Mouse (Mus musculus) hindbrain, embryonic 14.5 days (tissue): ENCODE data around the gene Pycr1. TPM values are rescaled to one million over a fixed set of nuclear protein-coding genes. Genes with fewer than 3 reads are reported as not detected.
A peak's percentile ranks its signal among the peaks of the same experiment; 100 is the strongest.
"Not testable (repeated sequence)": the region's sequence is repeated elsewhere in the genome, so short reads cannot be mapped to it uniquely, and the experiment has no call there.

ENCODE experiments used
- ATAC-seq: fragments of 200-750 bp; cut with Nextera tagmentation; 2 replicates; pipeline ENCODE4 v1.8.0; 2017; ENCODE audit warnings: moderate number of reproducible peaks, mild to moderate bottlenecking, moderate TSS enrichment, moderate library complexity; ENCODE audit not compliant: low FRiP score
- DNase-seq: peaks from one replicate; pipeline ENCODE4 v3.0.0-alpha.2; 2015; ENCODE audit warnings: low spot score
- H3K27ac ChIP-seq: fragments of 300-500 bp; sonication (generic); 2 replicates; pipeline ENCODE4 v1.5.1; 2014; ENCODE audit warnings: mild to moderate bottlenecking, moderate library complexity
- H3K27me3 ChIP-seq: fragments of 300-500 bp; sonication (generic); 2 replicates; pipeline ENCODE4 v1.6.1; 2014; ENCODE audit warnings: mild to moderate bottlenecking, low read length, mixed read lengths; ENCODE audit not compliant: control insufficient read depth, insufficient read depth
- H3K36me3 ChIP-seq: fragments of 300-500 bp; sonication (generic); replicated peaks from 2 replicates; pipeline ENCODE4 v1.6.1; 2014; ENCODE audit not compliant: control insufficient read depth, insufficient read depth
- H3K4me1 ChIP-seq: fragments of 300-500 bp; sonication (generic); replicated peaks from 2 replicates; pipeline ENCODE4 v1.6.1; 2014; ENCODE audit warnings: antibody characterized with exemption, low read length, mixed read lengths; ENCODE audit not compliant: control insufficient read depth, insufficient read depth
- H3K4me2 ChIP-seq: fragments of 300-500 bp; sonication (generic); replicated peaks from 2 replicates; pipeline ENCODE4 v1.6.1; 2014; ENCODE audit warnings: mild to moderate bottlenecking, moderate library complexity
- H3K4me3 ChIP-seq: fragments of 300-500 bp; sonication (generic); replicated peaks from 2 replicates; pipeline ENCODE4 v1.5.1; 2014; ENCODE audit warnings: mild to moderate bottlenecking, low read length
- H3K9ac ChIP-seq: fragments of 300-500 bp; sonication (generic); 2 replicates; pipeline ENCODE4 v1.6.1; 2014
- H3K9me3 ChIP-seq: fragments of 300-500 bp; sonication (generic); 2 replicates; pipeline ENCODE4 v1.6.1; 2016; ENCODE audit warnings: low read length; ENCODE audit not compliant: control insufficient read depth
- WGBS: fragments of 180-500 bp; shearing (Covaris S2); extraction: QIAGEN DNeasy Blood & Tissue Kit; methylation state at CpG from one replicate; pipeline ENCODE4 v1.1.7; 2014; 5-methylcytosine and 5-hydroxymethylcytosine counted together
- polyA plus RNA-seq: library from polyadenylated mRNA; unstranded; fragments of >200 nt; fragmentation: Nextera tagmentation; extraction: Ambion mirVana; gene quantifications from 2 replicates; pipeline ENCODE4 v1.2.1, GENCODE M21; 2014

The Pycr1 gene
- polyA plus RNA-seq, 1 experiment from 2014 or later = 16.8 TPM

GRCm38 (mm10) chr11:120676951-120677350 is 33.4 kb upstream of the Pycr1 start:
- H3K9ac ChIP-seq = no peak overlapping the region
- WGBS = 97% methylated on average over 4 of the region's 4 CpGs

DNA sequence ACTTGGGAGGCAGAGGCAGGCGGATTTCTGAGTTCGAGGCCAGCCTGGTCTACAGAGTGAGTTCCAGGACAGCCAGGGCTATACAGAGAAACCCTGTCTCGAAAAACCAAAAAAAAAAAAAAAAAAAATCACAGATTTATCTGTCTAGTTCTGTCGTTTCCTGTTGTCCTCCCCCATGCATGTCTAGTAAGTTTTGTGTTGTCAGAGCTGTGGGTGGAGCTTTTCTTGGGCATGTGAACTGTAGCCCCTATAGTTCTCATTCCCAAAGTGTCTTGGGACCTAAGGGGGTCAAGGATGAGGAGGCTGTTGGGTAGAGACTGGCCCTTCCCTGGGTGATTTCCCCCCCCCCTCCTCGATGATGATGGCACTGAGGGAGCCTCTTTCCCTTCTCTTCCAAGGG is 32.3 kb upstream of the Pycr1 start:
- not testable (repeated sequence) for H3K9ac ChIP-seq, ATAC-seq, DNase-seq, H3K4me3 ChIP-seq, H3K9me3 ChIP-seq, H3K27me3 ChIP-seq, H3K27ac ChIP-seq, H3K4me2 ChIP-seq
- peaks cover 35% of the 10 kb centered on the region for H3K36me3 ChIP-seq
- WGBS = 91% methylated on average over 3 of the region's 5 CpGs
- peaks cover 12% of the 10 kb centered on the region for H3K4me1 ChIP-seq

More at GRCm38 (mm10) chr11:120676951-120677350, 33.4 kb upstream of the Pycr1 start:
- Histone ChIP-seq H3K4me2 (no peak overlapping the region), H3K9me3 (no peaks in the 10 kb centered on the region), H3K27me3 (no peaks in the 10 kb centered on the region), H3K4me3 (no peak overlapping the region), H3K27ac (no peak overlapping the region), H3K36me3 (peaks cover 42% of the 10 kb centered on the region), H3K4me1 (peaks cover 12% of the 10 kb centered on the region)
- ATAC-seq (no peak), DNase-seq (no peak)

GRCm38 (mm10) chr11:120673594-120674122 is 30.1 kb upstream of the Pycr1 start:
- peak overlapping the region; percentile 90 for H3K27ac ChIP-seq
- peak overlapping the region; percentile 74 for H3K9ac ChIP-seq
- ATAC-seq (peak; percentile 3; the same call in 1 of the 2 replicates), DNase-seq (no peak)
- H3K4me3 ChIP-seq = peak overlapping the region; percentile 64
- peak overlapping the region; percentile 76 for H3K4me2 ChIP-seq
- H3K27me3 ChIP-seq = no peaks in the 10 kb centered on the region
- WGBS = 36% methylated on average over 12 of the region's 12 CpGs
- H3K9me3 ChIP-seq = no peaks in the 10 kb centered on the region
- H3K36me3 ChIP-seq = peaks cover 13% of the 10 kb centered on the region
- peaks cover 12% of the 10 kb centered on the region for H3K4me1 ChIP-seq

- Histone ChIP-seq H3K9ac (peak within 1 kb of the TSS; percentile 74), H3K4me3 (peak within 1 kb of the TSS; percentile 64), H3K27me3 (no peaks in the 10 kb centered on the region), H3K4me2 (peak within 1 kb of the TSS; percentile 76), H3K4me1 (peaks cover 12% of the 10 kb centered on the region), H3K9me3 (no peaks in the 10 kb centered on the region), H3K27ac (peak within 1 kb of the TSS; percentile 90), H3K36me3 (peaks cover 6% of the 10 kb centered on the region)
- peak; percentile 98 for ATAC-seq
- WGBS = 1% methylated on average over 77 of the region's 83 CpGs
- peak; percentile 96 for DNase-seq
Measured at GRCm38 (mm10) chr11:120672687-120673593, 29.4 kb upstream of the Pycr1 start, which contains the start of gene Aspscr1. Gene Aspscr1, plus strand, starts transcription at chr11:120672973.

DNA sequence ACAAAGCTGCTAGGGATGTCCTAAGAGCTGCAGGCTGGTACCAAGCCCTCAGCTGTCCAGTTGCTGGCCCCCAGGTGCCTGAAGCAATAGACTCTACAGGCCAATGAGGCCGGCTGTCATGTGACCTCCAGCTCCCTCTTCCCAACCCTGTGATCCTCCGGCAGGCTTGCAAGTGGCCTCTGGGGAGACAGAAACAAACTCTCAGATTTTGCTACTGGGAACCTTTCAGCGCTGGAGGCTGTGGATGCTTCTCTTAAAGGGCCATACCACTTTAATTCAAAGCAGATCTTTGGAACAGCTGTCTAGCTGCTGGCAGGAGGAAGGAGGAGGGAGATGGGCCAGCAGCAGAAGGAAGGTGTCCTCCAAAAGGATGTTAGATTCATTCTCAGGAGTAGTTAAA is 23.0 kb upstream of the Pycr1 start:
- Histone ChIP-seq H3K36me3 (no peaks in the 10 kb centered on the region), H3K27ac (no peak overlapping the region), H3K9me3 (no peaks in the 10 kb centered on the region), H3K4me2 (no peak overlapping the region), H3K9ac (no peak overlapping the region), H3K4me1 (no peaks in the 10 kb centered on the region), H3K4me3 (no peak overlapping the region), H3K27me3 (peaks cover 24% of the 10 kb centered on the region)
- 9% methylated on average over 3 of the region's 3 CpGs for WGBS
- no peak for DNase-seq
- ATAC-seq = no peak

DNA sequence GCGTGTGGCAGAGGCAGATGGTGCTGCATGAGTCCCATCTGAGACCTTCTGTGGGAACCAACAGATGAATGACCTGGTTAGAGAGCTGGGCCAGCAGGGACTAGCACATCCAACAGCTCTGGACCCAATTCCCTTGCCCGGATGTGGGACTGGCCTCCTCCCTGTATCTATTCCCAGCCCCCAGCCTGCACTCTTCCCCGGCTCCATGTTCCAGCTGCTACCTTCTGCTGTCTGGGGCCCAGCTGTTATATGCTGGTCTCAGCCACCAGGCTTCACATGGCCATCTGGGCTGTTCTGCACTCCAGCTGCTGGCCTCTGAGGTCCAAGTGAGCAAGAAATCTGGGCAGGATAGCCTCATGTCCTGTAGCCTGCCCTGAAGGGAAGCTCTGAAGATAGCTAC is 21.8 kb upstream of the Pycr1 start:
- no peak overlapping the region for H3K4me3 ChIP-seq
- ATAC-seq (no peak), DNase-seq (no peak)
- H3K27ac ChIP-seq = no peak overlapping the region
- H3K36me3 ChIP-seq = no peaks in the 10 kb centered on the region
- no peak overlapping the region for H3K4me2 ChIP-seq
- no peak overlapping the region for H3K9ac ChIP-seq
- H3K4me1 ChIP-seq = peaks cover 8% of the 10 kb centered on the region
- H3K9me3 ChIP-seq = no peaks in the 10 kb centered on the region
- H3K27me3 ChIP-seq = peaks cover 36% of the 10 kb centered on the region
- 76% methylated on average over 3 of the region's 3 CpGs for WGBS

- 63% methylated on average over 5 of the region's 5 CpGs for WGBS
- Histone ChIP-seq H3K27me3 (peaks cover 53% of the 10 kb centered on the region), H3K9me3 (no peaks in the 10 kb centered on the region)
Measured at GRCm38 (mm10) chr11:120663714-120664113, 20.1 kb upstream of the Pycr1 start.

GRCm38 (mm10) chr11:120662759-120663158 is 19.2 kb upstream of the Pycr1 start:
- no peak overlapping the region for H3K4me3 ChIP-seq
- H3K9me3 ChIP-seq = no peaks in the 10 kb centered on the region
- H3K4me1 ChIP-seq = peaks cover 17% of the 10 kb centered on the region
- ATAC-seq = no peak
- H3K27me3 ChIP-seq = peaks cover 62% of the 10 kb centered on the region
- no peaks in the 10 kb centered on the region for H3K36me3 ChIP-seq
- no peak overlapping the region for H3K4me2 ChIP-seq
- WGBS = 44% methylated on average over 6 of the region's 6 CpGs
- H3K27ac ChIP-seq = no peak overlapping the region
- H3K9ac ChIP-seq = no peak overlapping the region
- DNase-seq = no peak

More at GRCm38 (mm10) chr11:120663714-120664113, 20.1 kb upstream of the Pycr1 start:
- no peak overlapping the region for H3K9ac ChIP-seq
- DNase-seq (no peak), ATAC-seq (no peak)
- no peak overlapping the region for H3K27ac ChIP-seq
- H3K4me3 ChIP-seq = no peak overlapping the region
- H3K36me3 ChIP-seq = no peaks in the 10 kb centered on the region
- H3K4me1 ChIP-seq = peaks cover 17% of the 10 kb centered on the region
- no peak overlapping the region for H3K4me2 ChIP-seq

- DNase-seq (no peak), ATAC-seq (peak; percentile 24; the same call in 1 of the 2 replicates)
- Histone ChIP-seq H3K4me1 (peaks cover 17% of the 10 kb centered on the region), H3K9me3 (no peaks in the 10 kb centered on the region), H3K27me3 (peaks cover 72% of the 10 kb centered on the region), H3K36me3 (no peaks in the 10 kb centered on the region), H3K4me3 (peak within 1 kb of the TSS; percentile 31), H3K27ac (no peak within 1 kb of the TSS), H3K4me2 (peak within 1 kb of the TSS; percentile 51), H3K9ac (no peak within 1 kb of the TSS)
- 1% methylated on average over 35 of the region's 35 CpGs for WGBS
Measured at GRCm38 (mm10) chr11:120661076-120661460, 17.5 kb upstream of the Pycr1 start, which contains the start of gene Notum. Gene Notum, minus strand, starts transcription at chr11:120661175.
